Mouse (Mus musculus): ENCODE results near the gene Colgalt1. TPM values are rescaled to one million over a fixed set of nuclear protein-coding genes. Genes with fewer than 3 reads are reported as not detected.

Gene Colgalt1
- polyA plus RNA-seq (2012), result 0.41 and 0.72 TPM in 2 replicates

- TF ChIP-seq GATA1 (IDR thresholded peaks at IDR 0.05; ENCODE audit: low read length) (no peak), TAL1 (IDR thresholded peaks at IDR 0.05; ENCODE audit: low read length) (no peak)
- Histone ChIP-seq H3K4me3 (replicated peaks) (peak within 1 kb of the TSS; percentile 93), H3K4me1 (ENCODE audit: control insufficient read depth) (peaks cover 48% of the 10 kb centered on the region), H3K27me3 (ENCODE audit: control insufficient read depth) (no peaks in the 10 kb centered on the region), H3K9me3 (ENCODE audit: control insufficient read depth, low read length) (no peaks in the 10 kb centered on the region), H3K36me3 (ENCODE audit: control insufficient read depth) (peaks cover 28% of the 10 kb centered on the region)
Measured at GRCm38 (mm10) chr8:71610822-71611651, at the start of gene Colgalt1. Colgalt1 (plus strand) TSS chr8:71610998.

- Histone ChIP-seq H3K36me3 (ENCODE audit: control insufficient read depth) (no peaks in the 10 kb centered on the region), H3K9me3 (ENCODE audit: control insufficient read depth, low read length) (peaks cover 5% of the 10 kb centered on the region), H3K27me3 (ENCODE audit: control insufficient read depth) (peaks cover 67% of the 10 kb centered on the region), H3K4me1 (ENCODE audit: control insufficient read depth) (peaks cover 28% of the 10 kb centered on the region), H3K4me3 (replicated peaks) (no peak overlapping the region)
- TF ChIP-seq GATA1 (IDR thresholded peaks at IDR 0.05; ENCODE audit: low read length) (no peak), TAL1 (IDR thresholded peaks at IDR 0.05; ENCODE audit: low read length) (no peak)
Measured at GRCm38 (mm10) chr8:71561401-71561800, 49.4 kb upstream of the Colgalt1 start.

GRCm38 (mm10) chr8:71562751-71563150 lies 48.0 kb upstream of the Colgalt1 start:
- Histone ChIP-seq H3K4me1 (ENCODE audit: control insufficient read depth) (peaks cover 28% of the 10 kb centered on the region), H3K4me3 (replicated peaks) (no peak overlapping the region), H3K9me3 (ENCODE audit: control insufficient read depth, low read length) (peaks cover 5% of the 10 kb centered on the region), H3K27me3 (ENCODE audit: control insufficient read depth) (peaks cover 60% of the 10 kb centered on the region), H3K36me3 (ENCODE audit: control insufficient read depth) (no peaks in the 10 kb centered on the region)
- TF ChIP-seq TAL1 (IDR thresholded peaks at IDR 0.05; ENCODE audit: low read length) (no peak), GATA1 (IDR thresholded peaks at IDR 0.05; ENCODE audit: low read length) (no peak)

- TF ChIP-seq GATA1 (IDR thresholded peaks at IDR 0.05; ENCODE audit: low read length) (no peak), TAL1 (IDR thresholded peaks at IDR 0.05; ENCODE audit: low read length) (no peak)
- Histone ChIP-seq H3K27me3 (ENCODE audit: control insufficient read depth) (peaks cover 60% of the 10 kb centered on the region), H3K36me3 (ENCODE audit: control insufficient read depth) (no peaks in the 10 kb centered on the region), H3K4me1 (ENCODE audit: control insufficient read depth) (peaks cover 16% of the 10 kb centered on the region), H3K4me3 (replicated peaks) (no peak overlapping the region), H3K9me3 (ENCODE audit: control insufficient read depth, low read length) (peaks cover 5% of the 10 kb centered on the region)
Measured at GRCm38 (mm10) chr8:71563992-71564391, 46.8 kb upstream of the Colgalt1 start.

GRCm38 (mm10) chr8:71566501-71566900 lies 44.3 kb upstream of the Colgalt1 start, which contains the start of gene Nxnl1:
Nxnl1 (minus strand) TSS chr8:71566601.
- H3K27me3 ChIP-seq (ENCODE audit: control insufficient read depth), result peaks cover 71% of the 10 kb centered on the region
- no peak within 1 kb of the TSS for H3K4me3 ChIP-seq (replicated peaks)
- H3K9me3 ChIP-seq (ENCODE audit: control insufficient read depth, low read length), result peaks cover 5% of the 10 kb centered on the region
- no peaks in the 10 kb centered on the region for H3K36me3 ChIP-seq (ENCODE audit: control insufficient read depth)
- H3K4me1 ChIP-seq (ENCODE audit: control insufficient read depth), result peaks cover 26% of the 10 kb centered on the region
- TF ChIP-seq GATA1 (IDR thresholded peaks at IDR 0.05; ENCODE audit: low read length), result no peak
- no peak for TF ChIP-seq TAL1 (IDR thresholded peaks at IDR 0.05; ENCODE audit: low read length)

GRCm38 (mm10) chr8:71567587-71567986 lies 43.2 kb upstream of the Colgalt1 start:
- Histone ChIP-seq H3K4me1 (ENCODE audit: control insufficient read depth) (peaks cover 23% of the 10 kb centered on the region), H3K9me3 (ENCODE audit: control insufficient read depth, low read length) (peaks cover 5% of the 10 kb centered on the region), H3K4me3 (replicated peaks) (no peak overlapping the region), H3K36me3 (ENCODE audit: control insufficient read depth) (no peaks in the 10 kb centered on the region), H3K27me3 (ENCODE audit: control insufficient read depth) (peaks cover 70% of the 10 kb centered on the region)
- TF ChIP-seq TAL1 (IDR thresholded peaks at IDR 0.05; ENCODE audit: low read length), result no peak
- no peak for TF ChIP-seq GATA1 (IDR thresholded peaks at IDR 0.05; ENCODE audit: low read length)

GRCm38 (mm10) chr8:71568387-71568937 lies 42.3 kb upstream of the Colgalt1 start, which contains the start of gene Slc27a1:
Slc27a1 (plus strand) TSS chr8:71568882.
- H3K36me3 ChIP-seq (ENCODE audit: control insufficient read depth), result no peaks in the 10 kb centered on the region
- TF ChIP-seq TAL1 (IDR thresholded peaks at IDR 0.05; ENCODE audit: low read length), result no peak
- no peak for TF ChIP-seq GATA1 (IDR thresholded peaks at IDR 0.05; ENCODE audit: low read length)
- H3K4me3 ChIP-seq (replicated peaks), result peak within 1 kb of the TSS; percentile 57
- peaks cover 19% of the 10 kb centered on the region for H3K4me1 ChIP-seq (ENCODE audit: control insufficient read depth)
- H3K9me3 ChIP-seq (ENCODE audit: control insufficient read depth, low read length), result peaks cover 5% of the 10 kb centered on the region
- peaks cover 63% of the 10 kb centered on the region for H3K27me3 ChIP-seq (ENCODE audit: control insufficient read depth)

- H3K27me3 ChIP-seq (ENCODE audit: control insufficient read depth), result peaks cover 61% of the 10 kb centered on the region
Measured at GRCm38 (mm10) chr8:71568941-71569340, 41.9 kb upstream of the Colgalt1 start.

More at GRCm38 (mm10) chr8:71568941-71569340, 41.9 kb upstream of the Colgalt1 start:
- peaks cover 4% of the 10 kb centered on the region for H3K9me3 ChIP-seq (ENCODE audit: control insufficient read depth, low read length)
- H3K4me3 ChIP-seq (replicated peaks), result no peak overlapping the region
- no peaks in the 10 kb centered on the region for H3K36me3 ChIP-seq (ENCODE audit: control insufficient read depth)
- peaks cover 19% of the 10 kb centered on the region for H3K4me1 ChIP-seq (ENCODE audit: control insufficient read depth)
- TF ChIP-seq TAL1 (IDR thresholded peaks at IDR 0.05; ENCODE audit: low read length), result no peak
- no peak for TF ChIP-seq GATA1 (IDR thresholded peaks at IDR 0.05; ENCODE audit: low read length)
